Mouse (Mus musculus): ENCODE measurements at regions not wholly inside any gene's neighbourhood (a gene's known extent, or its start where the extent isn't known, plus 50 kb on each side); places are given as distances from the start of the nearest gene placed in this dataset.

DNA sequence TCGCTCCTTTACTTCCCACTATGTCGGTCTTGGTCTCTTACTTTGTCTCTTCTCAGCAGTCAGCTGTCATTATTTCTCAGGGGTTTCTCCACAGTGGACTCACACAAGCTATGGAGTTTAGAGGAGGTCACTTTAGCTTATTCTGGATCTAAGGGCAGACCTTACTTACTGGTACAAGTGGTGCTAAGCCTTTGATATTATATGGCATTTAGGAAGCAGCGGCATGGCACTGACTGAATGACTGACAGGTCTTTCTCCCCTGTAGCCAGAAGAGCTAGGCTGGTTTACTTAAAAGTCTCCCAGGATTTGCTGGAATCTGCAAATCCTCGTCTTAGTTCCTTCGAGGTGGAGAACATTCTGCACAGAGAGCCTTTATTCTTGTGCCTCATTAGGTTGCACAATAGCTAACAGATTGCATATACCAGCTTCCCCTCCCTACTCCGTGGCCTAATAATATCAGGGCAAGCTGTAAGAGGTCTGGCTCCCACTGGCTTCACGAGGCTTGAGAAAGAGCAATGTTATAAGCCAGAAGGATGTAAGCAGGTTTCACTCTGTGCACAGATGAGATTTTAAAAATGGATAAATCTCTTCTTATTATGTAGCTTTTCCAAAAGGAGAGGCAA is 214.1 kb upstream of the 4930583I09Rik start:
- no peak for DNase-seq (ENCODE audit: low spot score)

DNA sequence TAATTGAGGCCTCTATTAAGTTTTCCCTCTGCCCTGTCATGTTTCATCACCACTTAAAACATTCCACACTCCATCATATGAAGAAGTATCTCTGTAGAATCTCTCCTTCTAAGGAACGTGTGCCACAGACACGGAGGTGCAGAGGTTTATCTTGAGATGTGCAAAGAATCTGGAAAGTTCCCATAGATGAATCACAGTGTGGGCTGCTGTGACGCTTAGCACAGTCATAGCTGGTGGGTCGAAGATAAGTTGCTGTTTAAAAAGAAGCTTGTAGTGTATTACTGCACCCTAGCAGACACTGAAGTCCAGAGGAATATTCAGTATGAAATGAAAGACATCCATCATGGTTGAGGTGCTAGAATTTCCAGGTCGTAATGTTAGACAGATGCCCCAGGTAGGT is 179.9 kb upstream of the 4930583I09Rik start:
- intact Hi-C loops (cut with DNase I) = no loop called here
- DNase-seq (ENCODE audit: low spot score) = no peak

More for the DNA sequence above, 214.1 kb upstream of the 4930583I09Rik start:
- intact Hi-C loops (cut with DNase I) = no loop called here

DNA sequence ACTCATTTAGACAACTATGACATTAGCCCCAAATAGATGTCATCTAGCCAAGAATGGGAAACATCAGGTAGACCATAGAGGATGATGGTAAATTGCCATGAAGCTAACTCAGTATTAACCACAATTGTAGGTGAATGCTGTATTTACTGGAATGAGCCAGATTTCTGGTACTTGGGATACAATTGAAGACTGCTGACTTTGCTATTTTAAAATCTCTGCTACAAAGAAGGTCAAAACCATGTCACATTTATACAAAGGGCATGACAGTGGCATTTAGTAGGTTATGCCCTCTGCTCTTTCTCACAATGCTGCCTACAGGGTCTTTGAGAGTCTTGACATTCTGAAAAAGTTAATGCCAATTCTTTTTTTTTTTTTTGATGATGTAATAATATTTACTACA is 178.8 kb upstream of the 4930583I09Rik start:
- intact Hi-C loops (cut with DNase I) = no loop called here
- DNase-seq (ENCODE audit: low spot score) = no peak

DNA sequence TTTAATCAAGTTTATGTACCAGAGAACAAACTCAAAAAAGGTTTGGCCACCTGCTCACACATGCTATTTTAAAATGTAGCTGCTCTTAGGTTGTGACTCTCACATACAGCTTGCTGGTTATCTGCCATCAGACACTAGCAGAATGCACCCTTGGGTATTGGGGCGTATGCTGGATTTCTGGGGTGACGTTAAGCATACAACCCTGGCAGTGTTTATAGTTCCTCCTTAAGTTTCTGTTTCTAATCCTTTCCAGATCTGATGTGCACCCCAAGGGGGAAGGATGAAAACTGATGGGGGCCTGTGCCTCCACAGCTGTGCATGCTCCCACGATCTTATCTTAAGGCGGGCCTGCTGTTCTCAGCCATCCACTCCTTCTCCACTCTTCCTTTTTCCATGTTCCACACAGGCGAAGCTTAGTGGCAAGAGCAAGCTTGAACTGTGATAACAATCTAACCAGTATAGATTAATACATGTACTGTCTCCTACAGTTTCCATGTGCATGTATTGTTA is 164.8 kb upstream of the 4930583I09Rik start:
- DNase-seq (ENCODE audit: low spot score) = no peak
- intact Hi-C loops (cut with DNase I) = no loop called here

DNA sequence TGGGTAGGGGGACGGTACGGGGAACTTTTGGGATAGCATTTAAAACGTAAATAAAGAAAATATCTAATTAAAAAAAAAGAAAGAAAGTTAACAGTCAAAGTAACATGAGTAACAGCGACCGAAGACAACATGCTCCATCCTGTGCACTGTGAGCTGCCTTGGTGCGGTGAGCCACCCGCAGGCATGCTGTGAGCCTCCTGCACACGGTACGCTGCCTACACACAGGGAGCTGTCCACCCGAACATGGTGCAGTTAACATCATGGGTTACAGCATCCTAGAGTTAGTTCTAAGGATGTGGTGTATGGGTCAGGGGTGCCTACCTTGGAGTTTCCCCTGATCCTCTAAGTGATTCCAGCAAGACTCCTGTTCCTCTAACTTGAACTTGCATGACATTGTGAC is 158.6 kb upstream of the 4930583I09Rik start:
- DNase-seq (ENCODE audit: low spot score) = no peak
- intact Hi-C loops (cut with DNase I) = no loop called here

DNA sequence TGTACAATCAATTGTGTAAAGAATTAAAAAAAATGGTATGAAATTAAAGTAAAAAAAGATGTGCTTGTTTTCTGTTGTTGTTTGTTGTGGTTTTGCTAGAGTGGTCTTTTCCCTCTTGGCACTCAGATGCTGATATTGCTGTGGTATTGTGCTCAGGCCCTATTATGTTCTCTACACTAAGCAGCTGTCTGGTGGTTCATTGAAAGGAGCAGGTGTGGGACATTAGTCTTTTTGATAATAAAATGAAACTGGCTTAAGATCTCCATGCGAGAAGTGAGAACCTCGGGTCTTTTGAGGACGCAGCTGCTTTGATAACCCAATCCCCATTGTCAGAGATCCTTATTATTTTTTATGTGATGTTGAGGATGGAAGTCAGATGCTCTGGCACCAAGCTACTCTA is 155.4 kb upstream of the 4930583I09Rik start:
- no peak for DNase-seq (ENCODE audit: low spot score)
- intact Hi-C loops (cut with DNase I) = no loop called here

DNA sequence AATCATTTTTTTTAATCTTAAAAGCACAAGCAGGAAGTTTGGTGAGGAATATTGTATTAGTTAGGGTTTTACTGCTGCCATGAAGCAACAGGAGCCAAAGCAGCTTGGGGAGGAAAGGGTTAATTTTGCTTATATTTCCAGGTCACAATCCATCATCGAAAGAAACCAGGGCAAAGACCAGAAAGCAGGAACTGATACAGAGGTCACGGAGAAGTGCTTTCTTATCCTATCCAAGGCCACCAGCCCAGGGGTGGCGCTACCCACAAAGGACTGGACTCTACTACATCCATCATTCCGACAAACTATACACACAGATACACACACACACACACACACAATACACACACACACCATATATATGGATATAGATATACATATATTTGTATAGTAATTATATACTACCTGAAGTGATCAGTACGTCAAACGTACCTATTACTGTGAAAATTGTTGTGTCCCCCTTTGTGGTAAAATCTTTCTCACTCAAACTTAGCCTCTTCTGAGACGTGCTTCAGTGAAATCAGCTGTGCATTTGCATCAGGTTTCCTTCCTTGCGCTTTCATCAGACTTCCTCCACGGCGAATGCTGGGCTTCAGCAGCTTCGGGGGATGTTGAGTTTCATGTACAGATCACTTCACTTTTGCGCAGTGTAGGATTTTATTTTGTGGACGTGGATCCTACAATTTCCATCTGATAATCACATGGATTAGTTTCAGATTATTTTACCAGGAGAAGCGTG is 148.6 kb upstream of the 4930583I09Rik start:
- intact Hi-C loops (cut with DNase I) = no loop called here
- DNase-seq (ENCODE audit: low spot score) = no peak

DNA sequence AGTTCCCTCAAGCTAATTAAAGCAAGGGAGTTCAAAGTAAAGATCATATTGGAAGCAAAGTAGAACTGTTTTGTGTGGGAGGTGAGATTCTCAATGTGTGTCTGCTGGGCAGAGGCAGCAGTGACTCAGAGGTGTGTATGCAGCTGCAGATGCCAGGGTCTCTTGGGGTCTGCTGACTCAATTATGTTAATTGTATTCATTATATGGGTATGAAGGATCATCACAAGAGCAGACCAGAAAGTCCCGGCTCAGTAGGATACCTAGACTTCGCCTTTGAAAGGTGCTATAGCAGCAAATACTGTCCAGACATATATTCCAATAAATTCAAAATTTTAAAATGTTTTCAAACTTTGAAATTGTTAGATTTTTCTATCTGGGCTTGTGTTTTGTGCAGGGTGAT is 147.6 kb upstream of the 4930583I09Rik start:
- intact Hi-C loops (cut with DNase I) = no loop called here
- no peak for DNase-seq (ENCODE audit: low spot score)

DNA sequence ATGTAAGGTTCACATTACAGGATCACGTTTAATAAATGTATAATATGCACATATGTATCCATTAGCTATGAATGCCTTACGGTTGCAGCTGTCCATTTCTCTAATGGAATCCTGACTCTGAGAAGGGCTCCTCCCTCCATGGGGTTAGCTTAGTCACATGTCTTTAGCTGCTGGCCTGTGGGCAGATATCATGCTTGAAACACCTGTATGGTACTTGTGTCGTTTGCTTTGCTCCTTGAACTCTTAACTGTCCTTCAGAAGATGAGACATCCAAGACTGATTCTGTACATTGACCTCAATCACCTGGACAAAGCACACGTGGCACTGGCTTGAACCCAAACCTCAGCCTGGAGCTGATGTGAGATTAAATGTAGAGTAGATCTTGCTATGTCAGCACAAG is 128.3 kb upstream of the 4930583I09Rik start:
- no peak for DNase-seq (ENCODE audit: low spot score)
- intact Hi-C loops (cut with DNase I) = no loop called here

DNA sequence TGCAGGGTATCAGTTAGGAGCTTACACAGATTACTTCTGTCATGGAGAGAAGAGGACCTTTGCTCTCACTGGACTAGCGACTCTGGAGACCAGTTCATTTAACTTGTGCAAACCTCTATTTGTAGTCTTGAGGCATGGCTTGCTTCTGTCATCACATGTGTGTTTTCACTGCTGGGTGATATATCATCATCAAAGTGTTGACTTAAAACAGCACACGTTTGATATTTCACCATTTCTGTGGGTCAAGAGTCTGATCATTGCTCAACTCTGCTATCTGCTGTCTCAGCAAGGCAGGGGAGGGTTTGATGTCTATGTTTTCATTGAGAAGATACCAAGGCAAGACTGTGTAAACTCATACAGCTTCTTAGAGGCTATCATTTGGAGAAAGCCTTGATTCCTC is 126.0 kb upstream of the 4930583I09Rik start:
- no peak for DNase-seq (ENCODE audit: low spot score)
- intact Hi-C loops (cut with DNase I) = no loop called here

DNA sequence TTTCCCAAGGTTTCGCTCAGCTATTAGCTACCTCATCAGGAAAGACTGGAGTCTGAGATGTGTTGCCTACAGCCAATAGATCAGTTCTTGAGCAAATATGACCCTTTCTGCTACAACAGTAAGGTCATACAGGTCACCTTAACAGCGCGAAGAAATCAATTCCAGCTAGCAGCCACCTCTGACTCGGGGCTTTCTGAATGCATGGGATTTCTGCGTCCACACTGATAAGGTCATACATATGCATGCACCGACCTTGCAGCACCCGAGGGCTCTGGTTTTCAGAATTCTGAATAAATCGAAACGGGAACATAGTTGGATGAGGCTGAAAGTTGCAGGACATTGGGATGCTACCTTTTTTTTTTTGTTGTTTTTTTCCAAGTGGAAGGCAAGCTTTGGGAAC is 121.6 kb upstream of the 4930583I09Rik start:
- no peak for DNase-seq (ENCODE audit: low spot score)
- intact Hi-C loops (cut with DNase I) = no loop called here

DNA sequence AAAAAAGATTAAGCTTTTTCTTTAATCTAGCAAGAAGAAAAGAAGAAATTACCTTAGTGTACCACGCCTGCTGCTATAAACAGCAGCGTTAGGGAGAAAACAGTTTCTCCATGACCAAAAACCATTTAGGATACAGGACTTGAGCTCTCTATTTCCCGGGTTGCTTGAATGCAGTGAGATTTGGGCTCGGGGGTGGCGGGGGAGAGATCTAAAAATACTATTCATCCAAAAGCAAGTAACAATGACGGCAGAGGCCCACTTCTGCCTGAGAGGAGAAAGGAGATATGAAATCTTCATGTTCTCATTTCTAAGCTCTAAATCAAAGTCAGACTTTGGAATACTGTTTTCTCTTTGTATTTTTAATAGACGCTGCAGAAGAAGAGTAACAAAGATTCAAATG is 120.6 kb upstream of the 4930583I09Rik start:
- intact Hi-C loops (cut with DNase I) = no loop called here
- no peak for DNase-seq (ENCODE audit: low spot score)

DNA sequence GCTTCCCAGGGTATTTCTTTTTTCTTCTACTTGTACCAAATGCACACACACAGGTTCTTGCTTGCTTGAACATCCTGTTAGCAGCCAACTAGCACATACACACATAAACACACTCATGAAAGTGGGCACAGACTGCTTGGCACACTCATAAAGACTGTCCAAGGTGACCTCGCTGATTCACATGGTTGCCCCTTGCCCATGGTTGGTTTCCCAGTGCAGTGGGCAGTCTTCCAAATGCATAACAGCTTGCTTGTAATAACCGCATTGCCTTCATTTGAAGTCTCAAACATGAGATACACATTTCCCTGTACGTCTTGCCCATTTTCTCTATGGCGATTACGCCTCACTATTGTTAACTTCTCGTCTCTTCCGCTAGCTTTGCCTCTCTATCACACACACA is 117.4 kb upstream of the 4930583I09Rik start:
- intact Hi-C loops (cut with DNase I) = no loop called here
- no peak for DNase-seq (ENCODE audit: low spot score)

DNA sequence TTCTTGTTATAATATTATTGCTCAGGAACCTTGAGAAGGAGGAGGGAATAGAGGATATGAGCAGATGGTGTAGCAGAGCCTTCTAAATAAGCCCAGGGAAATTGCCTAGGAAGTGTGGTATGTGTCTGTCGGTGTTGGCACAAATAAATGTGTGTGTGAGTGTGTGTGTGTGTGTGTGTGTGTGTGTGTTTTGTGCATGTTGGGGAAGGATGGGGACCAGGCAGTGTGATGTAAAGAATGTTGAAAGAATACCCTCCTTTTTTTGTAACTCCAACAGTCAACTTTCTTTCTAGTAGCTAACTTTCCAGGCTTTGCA is 115.7 kb upstream of the 4930583I09Rik start:
- DNase-seq (ENCODE audit: low spot score) = no peak
- intact Hi-C loops (cut with DNase I) = no loop called here

DNA sequence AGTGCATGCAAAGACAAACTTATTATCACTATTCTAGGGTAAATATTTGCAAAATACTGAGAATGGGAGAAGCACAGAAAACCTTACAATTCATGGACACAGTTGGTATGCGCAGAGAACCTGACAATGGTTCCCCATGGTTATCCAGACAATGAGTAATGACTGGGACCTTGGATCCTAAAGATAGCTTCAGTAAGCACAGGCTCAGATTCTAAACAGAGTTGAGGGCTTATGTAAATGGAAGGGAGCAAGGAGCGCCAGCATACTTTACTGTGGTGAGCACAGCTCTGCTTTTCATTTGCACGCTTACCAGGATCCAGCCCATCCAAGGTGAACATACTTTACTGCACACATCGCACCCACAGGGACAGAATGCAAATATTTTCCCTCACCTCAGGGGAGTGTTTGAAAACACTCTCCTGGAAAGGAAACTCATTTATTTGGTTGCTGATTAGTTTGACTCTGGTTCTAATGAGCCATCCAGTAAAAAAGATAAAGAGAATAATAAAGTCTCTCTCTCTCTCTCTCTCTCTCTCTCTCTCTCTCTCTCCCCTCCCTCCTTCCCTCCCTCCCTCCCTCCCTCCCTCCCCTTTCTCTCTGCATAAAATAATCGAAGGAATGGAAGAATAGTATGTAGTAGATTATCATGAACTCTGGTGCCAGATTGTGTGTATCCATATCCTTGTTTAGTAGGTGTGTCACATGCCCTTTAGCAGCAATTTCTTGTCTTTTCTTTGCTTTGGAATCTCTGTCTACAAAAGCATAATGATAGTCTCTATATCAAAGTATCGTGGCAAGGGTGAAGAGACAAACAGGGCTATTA is 115.1 kb upstream of the 4930583I09Rik start:
- intact Hi-C loops (cut with DNase I) = no loop called here
- no peak for DNase-seq (ENCODE audit: low spot score)

DNA sequence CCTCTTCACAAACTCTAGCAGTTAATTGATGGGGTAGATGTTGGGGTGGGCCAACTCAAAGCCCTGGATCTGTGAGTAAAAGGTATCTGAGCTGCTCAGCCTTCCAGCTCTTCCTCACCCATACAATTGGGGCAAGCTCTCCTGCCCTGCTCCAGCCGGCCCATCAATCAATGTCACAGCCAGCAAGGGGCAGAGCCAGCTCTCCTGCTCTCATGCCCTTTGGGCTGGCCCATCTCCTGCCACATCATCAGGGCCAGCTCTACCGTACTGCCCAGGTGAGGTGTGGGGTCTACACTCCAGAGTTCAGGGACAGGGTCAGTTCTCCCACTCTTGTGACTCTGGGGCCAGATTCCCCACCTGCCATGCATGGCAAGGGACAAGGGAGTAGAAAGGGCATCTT is 107.3 kb upstream of the 4930583I09Rik start:
- DNase-seq (ENCODE audit: low spot score) = no peak
- intact Hi-C loops (cut with DNase I) = no loop called here

DNA sequence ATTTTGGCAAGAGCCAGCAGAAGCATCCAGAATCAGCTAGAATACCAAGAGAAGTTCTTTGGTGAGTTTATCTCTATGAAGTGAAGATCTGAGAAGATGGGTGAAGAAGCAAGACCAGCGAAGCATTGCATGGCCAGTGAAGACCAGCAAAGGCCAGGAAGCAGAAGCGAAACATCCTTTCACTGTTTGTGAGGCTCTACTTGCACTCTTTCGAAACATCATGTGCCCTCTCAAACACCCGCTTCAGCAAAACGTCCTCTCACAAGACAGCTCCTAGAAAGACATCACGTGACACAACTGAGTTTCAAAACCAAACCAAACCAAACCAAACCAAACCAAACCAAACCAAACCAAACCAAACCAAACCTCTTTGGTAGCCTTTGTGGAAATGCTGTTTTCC is 105.7 kb upstream of the 4930583I09Rik start:
- DNase-seq (ENCODE audit: low spot score) = no peak
- intact Hi-C loops (cut with DNase I) = no loop called here

DNA sequence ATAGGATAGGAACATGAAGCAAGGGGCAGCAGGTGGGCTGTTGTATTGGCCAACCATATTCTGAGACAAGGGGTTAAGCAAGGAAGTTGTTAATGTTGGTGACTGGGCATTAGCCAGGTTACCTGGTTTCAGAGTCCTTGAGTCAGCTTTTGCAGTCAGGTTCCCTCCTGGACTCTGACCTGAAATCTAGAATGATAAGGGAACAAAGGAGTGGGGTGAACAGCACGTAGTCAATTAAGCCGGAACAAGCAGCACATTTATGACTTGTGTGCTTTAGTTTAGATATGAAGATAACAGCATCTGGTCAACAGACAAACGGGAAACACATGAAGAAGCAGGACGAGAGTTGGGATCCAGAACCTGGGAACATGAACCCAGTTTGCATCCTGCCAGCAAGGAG is 99.8 kb upstream of the 4930583I09Rik start:
- intact Hi-C loops (cut with DNase I) = no loop called here
- DNase-seq (ENCODE audit: low spot score) = no peak

DNA sequence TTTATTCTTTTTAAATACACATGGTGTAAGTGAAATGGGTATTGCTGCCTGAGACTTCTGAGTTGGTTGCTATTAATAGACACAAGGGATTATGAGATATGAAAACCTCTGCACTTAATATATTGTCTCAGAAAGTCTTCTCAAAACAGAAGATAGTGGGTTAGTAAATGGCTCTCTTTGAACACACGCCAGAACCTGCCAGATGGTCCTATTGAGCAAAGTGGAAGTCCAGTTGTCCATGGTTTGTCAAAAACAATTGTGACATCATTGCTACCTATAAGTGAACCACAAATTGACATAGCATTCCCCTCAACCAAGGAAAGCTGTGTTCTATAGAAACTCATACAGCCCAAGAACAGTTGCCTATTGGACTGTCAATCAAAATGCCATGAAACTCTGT is 98.5 kb upstream of the 4930583I09Rik start:
- no peak for DNase-seq (ENCODE audit: low spot score)
- intact Hi-C loops (cut with DNase I) = no loop called here

DNA sequence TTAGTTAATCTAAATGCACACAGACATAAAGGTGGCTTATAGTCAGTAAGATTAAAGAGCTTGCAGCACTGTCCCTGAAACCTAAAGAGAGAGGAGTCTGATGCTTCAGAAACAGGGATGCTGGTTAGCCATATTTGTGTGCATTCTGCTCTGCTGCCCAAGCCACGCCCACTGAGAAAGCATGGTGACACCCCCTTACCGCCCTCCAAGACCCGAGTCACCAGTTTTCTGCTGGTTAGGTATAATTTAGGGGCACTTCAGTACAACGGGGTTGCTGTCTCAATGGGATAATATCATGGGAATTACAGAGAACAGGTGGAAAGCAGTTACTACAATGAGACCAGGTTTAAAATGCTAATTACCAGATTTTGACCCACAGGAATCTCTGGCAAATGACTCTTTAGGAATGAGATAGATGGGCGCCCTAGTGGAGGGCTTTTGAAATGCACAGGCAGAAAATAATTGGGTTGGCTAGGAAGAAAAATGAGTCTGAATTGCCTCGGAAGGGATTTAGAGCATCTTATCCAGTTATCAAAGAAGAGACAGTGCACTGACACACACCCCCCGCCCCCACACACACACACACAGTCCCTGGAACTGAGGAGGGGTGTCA is 95.1 kb upstream of the 4930583I09Rik start:
- intact Hi-C loops (cut with DNase I) = no loop called here
- no peak for DNase-seq (ENCODE audit: low spot score)

DNA sequence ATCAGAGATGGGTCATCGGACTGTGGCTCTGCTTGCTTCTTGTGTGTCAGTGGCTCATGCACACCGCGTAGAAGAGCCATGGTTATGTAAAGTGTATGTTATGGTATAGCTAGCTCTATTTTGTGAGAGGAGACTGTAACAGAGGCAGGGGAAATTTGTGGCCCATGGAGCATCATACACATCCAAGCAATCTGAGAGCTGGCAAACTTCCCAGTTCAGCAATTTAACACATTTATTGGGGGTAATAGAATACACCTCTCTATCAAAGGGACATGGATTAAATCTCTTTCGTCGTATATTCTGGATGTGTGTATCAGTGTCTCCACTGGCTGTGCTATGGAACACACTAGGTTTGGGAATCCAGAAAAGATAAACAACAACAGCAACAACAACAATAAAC is 87.9 kb upstream of the 4930583I09Rik start:
- intact Hi-C loops (cut with DNase I) = no loop called here
- DNase-seq (ENCODE audit: low spot score) = no peak
